Mouse (Mus musculus) stomach, postnatal 0 days (tissue): ENCODE data around the gene Psme3. TPM values are rescaled to one million over a fixed set of nuclear protein-coding genes. Genes with fewer than 3 reads are reported as not detected.

ENCODE experiments used
- ATAC-seq: fragments of 200-750 bp; cut with Nextera tagmentation; 2 replicates; pipeline ENCODE4 v1.8.0; 2017; ENCODE audit not compliant: low FRiP score, low TSS enrichment
- DNase-seq: peaks from one replicate; pipeline ENCODE4 v3.0.0-alpha.2; 2016; ENCODE audit warnings: low spot score
- H3K27ac ChIP-seq: fragments of 300-500 bp; sonication (generic); replicated peaks from 2 replicates; pipeline ENCODE4 v1.5.1; 2014; ENCODE audit warnings: mild to moderate bottlenecking, control low read depth
- H3K27me3 ChIP-seq: fragments of 300-500 bp; sonication (generic); 2 replicates; pipeline ENCODE4 v1.6.1; 2014; ENCODE audit warnings: low read length; ENCODE audit not compliant: control insufficient read depth, insufficient read depth
- H3K36me3 ChIP-seq: fragments of 300-500 bp; sonication (generic); 2 replicates; pipeline ENCODE4 v1.6.1; 2014; ENCODE audit warnings: low read length, mixed read lengths; ENCODE audit not compliant: control insufficient read depth, insufficient read depth
- H3K4me1 ChIP-seq: fragments of 300-500 bp; sonication (generic); replicated peaks from 2 replicates; pipeline ENCODE4 v1.6.1; 2014; ENCODE audit warnings: antibody characterized with exemption; ENCODE audit not compliant: control insufficient read depth, insufficient read depth
- H3K4me2 ChIP-seq: fragments of 300-500 bp; sonication (generic); replicated peaks from 2 replicates; pipeline ENCODE4 v1.6.1; 2014; ENCODE audit warnings: low read depth, mild to moderate bottlenecking, control low read depth, moderate library complexity
- H3K4me3 ChIP-seq: fragments of 300-500 bp; sonication (generic); 2 replicates; pipeline ENCODE4 v1.5.1; 2014; ENCODE audit warnings: low read depth, low read length, control low read depth
- H3K9ac ChIP-seq: fragments of 300-500 bp; sonication (generic); 2 replicates; pipeline ENCODE4 v1.6.1; 2014; ENCODE audit warnings: mild to moderate bottlenecking, low read length, control low read depth, mixed read lengths
- H3K9me3 ChIP-seq: fragments of 300-500 bp; sonication (generic); 2 replicates; pipeline ENCODE4 v1.6.1; 2016; ENCODE audit warnings: low read length; ENCODE audit not compliant: control insufficient read depth
- CTCF ChIP-seq: IDR thresholded peaks from 2 replicates; pipeline ENCODE4 v1.5.1; 2016; ENCODE audit warnings: antibody characterized with exemption, low read depth, mild to moderate bottlenecking, moderate library complexity
- EP300 ChIP-seq: optimal IDR thresholded peaks from 2 replicates; pipeline ENCODE3; 2016; ENCODE audit warnings: antibody characterized with exemption
- WGBS: fragments of 180-500 bp; shearing (Covaris S2); extraction: QIAGEN DNeasy Blood & Tissue Kit; methylation state at CpG from one replicate; pipeline ENCODE4 v1.1.7; 2014; 5-methylcytosine and 5-hydroxymethylcytosine counted together
- polyA plus RNA-seq: library from polyadenylated mRNA; unstranded; fragments of >200 nt; fragmentation: Nextera tagmentation; extraction: Ambion mirVana; gene quantifications from 2 replicates; pipeline ENCODE4 v1.2.1, GENCODE M21; 2015

The Psme3 gene
- polyA plus RNA-seq, 1 experiment from 2014 or later: 64.2 TPM

GRCm38 (mm10) chr11:101277381-101278222 is 38.4 kb upstream of the Psme3 start:
- 44% methylated on average over 12 of the region's 12 CpGs for WGBS
- ATAC-seq (peak; percentile 69), DNase-seq (peak; percentile 81)
- Histone ChIP-seq H3K9ac (peak overlapping the region; percentile 81), H3K4me2 (peak overlapping the region; percentile 75), H3K9me3 (no peaks in the 10 kb centered on the region), H3K4me1 (peaks cover 12% of the 10 kb centered on the region; the same call in 1 of the 2 replicates), H3K36me3 (no peaks in the 10 kb centered on the region), H3K27ac (peak overlapping the region; percentile 87), H3K27me3 (no peaks in the 10 kb centered on the region), H3K4me3 (peak overlapping the region; percentile 78)
- TF ChIP-seq CTCF (no peak), EP300 (no peak)

- Histone ChIP-seq H3K4me2 (peak within 1 kb of the TSS; percentile 75), H3K27ac (peak within 1 kb of the TSS; percentile 87), H3K4me1 (peaks cover 12% of the 10 kb centered on the region; the same call in 1 of the 2 replicates), H3K9ac (peak within 1 kb of the TSS; percentile 81), H3K4me3 (peak within 1 kb of the TSS; percentile 78), H3K27me3 (no peaks in the 10 kb centered on the region), H3K36me3 (no peaks in the 10 kb centered on the region), H3K9me3 (no peaks in the 10 kb centered on the region)
- TF ChIP-seq CTCF (peak; percentile 35), EP300 (no peak)
- 5% methylated on average over 45 of the region's 45 CpGs for WGBS
- ATAC-seq: peak; percentile 86
- peak; percentile 89 for DNase-seq
These were observed 37.5 kb upstream of the Psme3 start, which contains the start of the genes Cntd1 and Coa3 for GRCm38 (mm10) chr11:101278223-101279192. TSS of gene Cntd1 (plus strand) at chr11:101279012. TSS of gene Coa3 (minus strand) at chr11:101279114.

- H3K4me3 ChIP-seq: peak overlapping the region; percentile 78
- DNase-seq: no peak
- H3K9ac ChIP-seq: 0 out of 2 replicates have a peak overlapping the region, but pooled peaks have one; percentile 18
- H3K36me3 ChIP-seq: no peaks in the 10 kb centered on the region
- no peak for ATAC-seq
- H3K27me3 ChIP-seq: no peaks in the 10 kb centered on the region
- TF ChIP-seq EP300 (no peak), CTCF (no peak)
- H3K4me1 ChIP-seq: peaks cover 12% of the 10 kb centered on the region; the same call in 1 of the 2 replicates
- H3K9me3 ChIP-seq: no peaks in the 10 kb centered on the region
- peak overlapping the region; percentile 75 for H3K4me2 ChIP-seq
- 65% methylated on average over 14 of the region's 14 CpGs for WGBS
- H3K27ac ChIP-seq: no peak overlapping the region
These were observed 36.8 kb upstream of the Psme3 start for GRCm38 (mm10) chr11:101279193-101279569.

GRCm38 (mm10) chr11:101280837-101281236 is 35.2 kb upstream of the Psme3 start:
- Histone ChIP-seq H3K4me2 (no peak overlapping the region), H3K4me3 (no peak overlapping the region), H3K36me3 (no peaks in the 10 kb centered on the region), H3K9me3 (no peaks in the 10 kb centered on the region), H3K4me1 (peaks cover 12% of the 10 kb centered on the region; the same call in 1 of the 2 replicates), H3K27ac (no peak overlapping the region), H3K9ac (no peak overlapping the region), H3K27me3 (no peaks in the 10 kb centered on the region)
- 59% methylated on average over 7 of the region's 7 CpGs for WGBS
- TF ChIP-seq EP300: no peak
- DNase-seq (no peak), ATAC-seq (no peak)

GRCm38 (mm10) chr11:101282896-101283295 is 33.1 kb upstream of the Psme3 start:
- no peak for DNase-seq
- no peaks in the 10 kb centered on the region for H3K27me3 ChIP-seq
- peaks cover 5% of the 10 kb centered on the region; the same call in 1 of the 2 replicates for H3K36me3 ChIP-seq
- no peak overlapping the region for H3K4me2 ChIP-seq
- no peak overlapping the region for H3K4me3 ChIP-seq
- WGBS: 22% methylated on average over 5 of the region's 5 CpGs
- H3K4me1 ChIP-seq: peaks cover 3% of the 10 kb centered on the region; the same call in 1 of the 2 replicates
- TF ChIP-seq EP300 (no peak), CTCF (no peak)
- H3K9ac ChIP-seq: no peak overlapping the region
- no peaks in the 10 kb centered on the region for H3K9me3 ChIP-seq
- ATAC-seq: no peak
- no peak overlapping the region for H3K27ac ChIP-seq
